Mouse (Mus musculus) myocyte (in vitro differentiated cells): ENCODE results near the gene Rabep2.

Source experiments
- CEBPB ChIP-seq: IDR thresholded peaks from 2 replicates; pipeline ENCODE4 v1.6.1; 2011; ENCODE audit warnings: mild to moderate bottlenecking, moderate library complexity; ENCODE audit not compliant: poor library complexity, insufficient read depth, severe bottlenecking
- E2F4 ChIP-seq: IDR thresholded peaks from one replicate; pipeline ENCODE4 v1.6.1; 2011; ENCODE audit warnings: mild to moderate bottlenecking, control low read depth, moderate library complexity; ENCODE audit not compliant: insufficient read depth
- MAX ChIP-seq: IDR thresholded peaks from one replicate; pipeline ENCODE4 v1.6.1; 2011; ENCODE audit warnings: low read depth, mild to moderate bottlenecking, control low read depth
- MYOD1 ChIP-seq, 3 experiments: IDR thresholded peaks; one replicate each; pipeline ENCODE4 v1.6.1; 2011; ENCODE audit warnings: control low read depth in 2 of 3, low read depth in 2 of 3, mild to moderate bottlenecking in 2 of 3, moderate library complexity in 1 of 3; ENCODE audit not compliant: insufficient read length in 2 of 3, control insufficient read depth in 1 of 3
- MYOG ChIP-seq, 3 experiments: IDR thresholded peaks; one replicate each; pipeline ENCODE4 v1.6.1; 2011; ENCODE audit warnings: control low read depth in 2 of 3, low read depth in 2 of 3, mild to moderate bottlenecking in 2 of 3; ENCODE audit not compliant: insufficient read length in 2 of 3, control insufficient read depth in 1 of 3, insufficient read depth in 1 of 3
- POLR2A ChIP-seq: IDR thresholded peaks from one replicate; pipeline ENCODE4 v1.6.1; 2011; ENCODE audit warnings: low read depth, mild to moderate bottlenecking, control low read depth, moderate library complexity; ENCODE audit not compliant: insufficient read length
- POLR2AphosphoS2 ChIP-seq: IDR thresholded peaks from one replicate; pipeline ENCODE4 v1.6.1; 2011; ENCODE audit warnings: low read depth, control low read depth; ENCODE audit not compliant: insufficient read length
- REST ChIP-seq: IDR thresholded peaks from one replicate; pipeline ENCODE4 v1.6.1; 2011; ENCODE audit warnings: mild to moderate bottlenecking, control low read depth, moderate library complexity; ENCODE audit not compliant: insufficient read depth, insufficient read length
- TCF12 ChIP-seq: IDR thresholded peaks from one replicate; pipeline ENCODE4 v1.6.1; 2011; ENCODE audit warnings: mild to moderate bottlenecking, control low read depth; ENCODE audit not compliant: poor library complexity, insufficient read depth, severe bottlenecking
- TCF3 ChIP-seq: IDR thresholded peaks from one replicate; pipeline ENCODE4 v1.6.1; 2011; ENCODE audit warnings: low read depth, control low read depth; ENCODE audit not compliant: insufficient read length
- USF1 ChIP-seq: IDR thresholded peaks from one replicate; pipeline ENCODE4 v1.6.1; 2011; ENCODE audit warnings: low read depth, mild to moderate bottlenecking, control low read depth, moderate library complexity

DNA sequence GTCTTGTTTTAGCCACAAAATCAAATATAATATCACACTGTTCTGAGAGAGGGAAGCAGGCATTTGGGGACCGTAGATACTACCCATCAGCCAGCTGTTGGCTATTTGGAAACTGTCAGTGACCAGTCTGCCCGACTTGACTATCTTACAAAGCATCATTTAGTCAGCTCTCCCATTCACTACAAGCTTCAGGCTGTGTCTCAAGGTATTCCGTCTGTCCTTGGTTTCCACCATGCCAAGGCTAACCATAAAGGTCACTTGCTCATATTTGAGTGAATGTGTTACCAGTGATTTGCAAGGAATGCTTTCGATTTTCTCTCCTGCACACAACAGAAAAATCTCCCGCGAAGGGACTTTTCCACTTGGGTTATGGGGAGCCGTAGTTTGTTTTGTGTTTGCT is 6.2 kb downstream of the Rabep2 start:
- TF ChIP-seq POLR2A: no peak
- TF ChIP-seq TCF3: no peak
- no peak for TF ChIP-seq CEBPB
- no peak for TF ChIP-seq MYOD1 (IDR thresholded peaks at IDR 0.05; ENCODE audit: control insufficient read depth in 1 of 3, insufficient read length in 2 of 3, low read depth in 2 of 3)
- TF ChIP-seq REST: no peak
- no peak for TF ChIP-seq E2F4
- TF ChIP-seq USF1: no peak
- TF ChIP-seq TCF12: no peak
- no peak for TF ChIP-seq MYOG (IDR thresholded peaks at IDR 0.05; ENCODE audit: control insufficient read depth in 1 of 3, insufficient read depth in 1 of 3, insufficient read length in 2 of 3, low read depth in 2 of 3)
- TF ChIP-seq MAX: no peak
- TF ChIP-seq POLR2AphosphoS2: no peak
